In genomic region chr10:95103808-95104207, GRCm38 (mm10) we compare ENCODE assay signal across 9 mouse cellular contexts.
DNase-seq lines count a peak whose midpoint lies in the region; TF ChIP-seq lines count a peak whose summit lies in the region.
"Had no signal": no experiment of that assay in that cellular context is flagged by ENCODE, and none has a peak within 500 bp of the region (broad histone marks: within the 10 kb centered on the region; RNA-seq: fewer than 3 reads in every experiment).

No protein-coding gene starts in this region.

- DNase-seq in cerebellum, adult 2 months, result peak; percentile 13 to 23
- no peak for DNase-seq in cerebellum, adult 11 months
- DNase-seq in layer of hippocampus, adult 11-12 months (ENCODE audit: low spot score), result peak; percentile 39
- no peak for DNase-seq in layer of hippocampus, postnatal 25 days (ENCODE audit: extremely low spot score in 1 of 2, low spot score in 1 of 2)
- peak; percentile 31 for DNase-seq in CH12.LX (ENCODE audit: extremely low read depth)
- peak; percentile 49 to 52 for DNase-seq in kidney, postnatal 36 days
- no peak for DNase-seq in hindbrain, embryonic 10.5 days (ENCODE audit: low spot score)
- no peak for DNase-seq in adrenal gland, adult 18-20 months (ENCODE audit: low spot score in 2 of 2)

- no peaks in the 10 kb centered on the region for H3K27me3 ChIP-seq in cerebellum, adult 2 months (ENCODE audit: control insufficient read depth, insufficient read depth, low read length)
- no peaks in the 10 kb centered on the region for H3K27me3 ChIP-seq in CH12.LX (replicated peaks)
- H3K27me3 ChIP-seq in hindbrain, embryonic 10.5 days (ENCODE audit: insufficient read depth, poor library complexity, severe bottlenecking), result no peaks in the 10 kb centered on the region

- no peak overlapping the region for H3K27ac ChIP-seq in cerebellum, adult 2 months (ENCODE audit: insufficient read depth, low read length)
- no peak overlapping the region for H3K27ac ChIP-seq in CH12.LX (ENCODE audit: insufficient read depth, low read depth)
- H3K27ac ChIP-seq in hindbrain, embryonic 10.5 days, result no peak overlapping the region
- H3K27ac ChIP-seq: macrophage had no signal

- no peaks in the 10 kb centered on the region for H3K79me2 ChIP-seq in CH12.LX (replicated peaks; ENCODE audit: control insufficient read depth, extremely low read depth, insufficient read depth, poor library complexity, severe bottlenecking)

- in situ Hi-C loops in CH12.LX (cut with MboI; ENCODE audit: low pct_ligation_motif_present, low pct_unique_long_range_greater_than_20kb, low sequenced_read_pairs), result no loop called here

- no peak overlapping the region for H3K9ac ChIP-seq in CH12.LX (ENCODE audit: insufficient read depth, low read depth)

- no peak overlapping the region for H3K4me2 ChIP-seq in CH12.LX (ENCODE audit: insufficient read depth, low read depth, poor library complexity, severe bottlenecking)

- TF ChIP-seq POLR2A in cerebellum, adult 2 months (IDR thresholded peaks at IDR 0.05; ENCODE audit: borderline replicate concordance, insufficient read depth, low read length), result no peak
- no peak for TF ChIP-seq POLR2A in CH12.LX (IDR thresholded peaks at IDR 0.05; ENCODE audit: low read depth, low read length)

- TF ChIP-seq RAD21 in CH12.LX (IDR thresholded peaks at IDR 0.05; ENCODE audit: low read depth, low read length), result peak; percentile 82

- no peaks in the 10 kb centered on the region for H3K4me1 ChIP-seq in cerebellum, adult 2 months (ENCODE audit: control insufficient read depth, insufficient read depth, low read length)
- H3K4me1 ChIP-seq in CH12.LX (ENCODE audit: control insufficient read depth in 1 of 2, insufficient read depth in 2 of 2), result no peaks in the 10 kb centered on the region
- H3K4me1 ChIP-seq in hindbrain, embryonic 10.5 days (replicated peaks), result peaks cover 11% of the 10 kb centered on the region

- peak; percentile 44 for TF ChIP-seq CTCF in cerebellum, adult 2 months (IDR thresholded peaks at IDR 0.05; ENCODE audit: borderline replicate concordance, insufficient read depth, low read depth, low read length)
- peak in 1 of 2 experiments; percentile 75; a peak in 2 of 4 replicates for TF ChIP-seq CTCF in CH12.LX (conservative IDR thresholded peaks at IDR 0.05 in 1 of 2, IDR thresholded peaks at IDR 0.05 in 1 of 2; ENCODE audit: low read depth in 2 of 2, low read length in 2 of 2)

- H3K9me3 ChIP-seq in CH12.LX (replicated peaks; ENCODE audit: low read length), result no peaks in the 10 kb centered on the region
- no peaks in the 10 kb centered on the region for H3K9me3 ChIP-seq in hindbrain, embryonic 10.5 days

- H3K36me3 ChIP-seq in CH12.LX (replicated peaks in 1 of 2; ENCODE audit: control insufficient read depth in 1 of 2, insufficient read depth in 1 of 2, low read length in 1 of 2), result no peaks in the 10 kb centered on the region
- no peaks in the 10 kb centered on the region for H3K36me3 ChIP-seq in hindbrain, embryonic 10.5 days

- no peak for TF ChIP-seq EP300 in CH12.LX (IDR thresholded peaks at IDR 0.05; ENCODE audit: low read length)

- no peak overlapping the region for H3K4me3 ChIP-seq in cerebellum, adult 2 months (replicated peaks; ENCODE audit: insufficient read depth, low read depth, low read length)
- no peak overlapping the region for H3K4me3 ChIP-seq in CH12.LX (replicated peaks in 1 of 3; ENCODE audit: low read depth in 2 of 3, low read length in 2 of 3, poor library complexity in 1 of 3)
- no peak overlapping the region for H3K4me3 ChIP-seq in hindbrain, embryonic 10.5 days

- dilution Hi-C loops in CH12.LX (cut with MboI; ENCODE audit: extremely low pct_ligation_motif_present, extremely low pct_unique_long_range_greater_than_20kb, low sequenced_read_pairs), result no loop called here

TF ChIP-seq in CH12.LX, 34 proteins besides CTCF, POLR2A, EP300 and RAD21:
- TF ChIP-seq RCOR1 (conservative IDR thresholded peaks at IDR 0.05; ENCODE audit: low read depth, low read length), result no peak
- no peak for TF ChIP-seq E2F4 (IDR thresholded peaks at IDR 0.05; ENCODE audit: insufficient replicate concordance, low read depth, low read length)
- no peak for TF ChIP-seq UBTF (IDR thresholded peaks at IDR 0.05; ENCODE audit: low read depth, low read length)
- TF ChIP-seq TCF12 (IDR thresholded peaks at IDR 0.05; ENCODE audit: low read depth, low read length), result no peak
- TF ChIP-seq NELFE (IDR thresholded peaks at IDR 0.05; ENCODE audit: low read depth, low read length), result no peak
- TF ChIP-seq BHLHE40 (IDR thresholded peaks at IDR 0.05; ENCODE audit: low read depth, low read length), result no peak
- peak; percentile 83 for TF ChIP-seq SMC3 (IDR thresholded peaks at IDR 0.05; ENCODE audit: low read depth, low read length)
- TF ChIP-seq SIN3A (IDR thresholded peaks at IDR 0.05; ENCODE audit: low read length), result no peak
- TF ChIP-seq USF2 (conservative IDR thresholded peaks at IDR 0.05; ENCODE audit: low read depth, low read length), result no peak
- TF ChIP-seq GABPA (IDR thresholded peaks at IDR 0.05; ENCODE audit: insufficient replicate concordance, low read depth, low read length), result no peak
- no peak for TF ChIP-seq NRF1 (IDR thresholded peaks at IDR 0.05; ENCODE audit: low read depth, low read length)
- no peak for TF ChIP-seq HCFC1 (IDR thresholded peaks at IDR 0.05; ENCODE audit: low read depth, low read length)
- no peak for TF ChIP-seq JUN (IDR thresholded peaks at IDR 0.05; ENCODE audit: insufficient read depth, low read depth, low read length)
- TF ChIP-seq CHD2 (IDR thresholded peaks at IDR 0.05; ENCODE audit: low read length), result no peak
- no peak for TF ChIP-seq PAX5 (IDR thresholded peaks at IDR 0.05; ENCODE audit: low read length)
- TF ChIP-seq JUND (conservative IDR thresholded peaks at IDR 0.05; ENCODE audit: low read depth, low read length), result no peak
- no peak for TF ChIP-seq TBP (conservative IDR thresholded peaks at IDR 0.05; ENCODE audit: low read depth, low read length)
- TF ChIP-seq MAX (IDR thresholded peaks at IDR 0.05; ENCODE audit: low read length), result no peak
- no peak for TF ChIP-seq IRF4 (IDR thresholded peaks at IDR 0.05; ENCODE audit: low read depth, low read length)
- TF ChIP-seq ZNF384 (IDR thresholded peaks at IDR 0.05; ENCODE audit: low read depth, low read length), result peak; percentile 94
- no peak for TF ChIP-seq KAT2A (IDR thresholded peaks at IDR 0.05; ENCODE audit: insufficient replicate concordance, low read length)
- TF ChIP-seq USF1 (IDR thresholded peaks at IDR 0.05; ENCODE audit: low read depth, low read length), result no peak
- TF ChIP-seq MYC (IDR thresholded peaks at IDR 0.05; ENCODE audit: low read depth, low read length), result no peak
- no peak for TF ChIP-seq MEF2A (IDR thresholded peaks at IDR 0.05; ENCODE audit: borderline replicate concordance, low read depth, low read length)
- TF ChIP-seq ELF1 (IDR thresholded peaks at IDR 0.05; ENCODE audit: low read depth, low read length), result no peak
- peak; percentile 69 for TF ChIP-seq ZC3H11A (IDR thresholded peaks at IDR 0.05; ENCODE audit: low read depth, low read length)

Comparison
In these comparisons a context has a peak if more than half of its experiments do, and no peak if none do; other contexts are left out.
1. DNase-seq: peak in cerebellum, adult 2 months (2 of 2), layer of hippocampus, adult 11-12 months (single experiment), CH12.LX (single experiment) and kidney, postnatal 36 days (2 of 2); none in cerebellum, adult 11 months (single experiment), layer of hippocampus, postnatal 25 days (0 of 2), hindbrain, embryonic 10.5 days (single experiment) and adrenal gland, adult 18-20 months (0 of 2).